Mouse (Mus musculus) forebrain, embryonic 16.5 days (tissue): Measurements from ENCODE around the gene Gm10320. TPM values are rescaled to one million over a fixed set of nuclear protein-coding genes. Genes with fewer than 3 reads are reported as not detected.

Experiments used
- ATAC-seq: fragments of 200-750 bp; cut with Nextera tagmentation; 2 replicates; pipeline ENCODE4 v1.8.0; 2017; ENCODE audit warnings: mild to moderate bottlenecking, moderate library complexity
- H3K27ac ChIP-seq: fragments of 300-500 bp; sonication (generic); 2 replicates; pipeline ENCODE4 v1.5.1; 2014; ENCODE audit warnings: low read length, control low read depth
- H3K27me3 ChIP-seq: fragments of 300-500 bp; sonication (generic); replicated peaks from 2 replicates; pipeline ENCODE4 v1.6.1; 2014; ENCODE audit warnings: low read length; ENCODE audit not compliant: control insufficient read depth, insufficient read depth
- H3K36me3 ChIP-seq: fragments of 300-500 bp; sonication (generic); 2 replicates; pipeline ENCODE4 v1.6.1; 2014; ENCODE audit not compliant: control insufficient read depth, insufficient read depth
- H3K4me1 ChIP-seq: fragments of 300-500 bp; sonication (generic); replicated peaks from 2 replicates; pipeline ENCODE4 v1.6.1; 2014; ENCODE audit warnings: low read length; ENCODE audit not compliant: control insufficient read depth, insufficient read depth
- H3K4me2 ChIP-seq: fragments of 300-500 bp; sonication (generic); 2 replicates; pipeline ENCODE4 v1.6.1; 2014; ENCODE audit warnings: mild to moderate bottlenecking, low read length, control low read depth
- H3K4me3 ChIP-seq: fragments of 300-500 bp; sonication (generic); replicated peaks from 2 replicates; pipeline ENCODE4 v1.5.1; 2014; ENCODE audit warnings: mild to moderate bottlenecking, low read length, control low read depth
- H3K9ac ChIP-seq: fragments of 300-500 bp; sonication (generic); replicated peaks from 2 replicates; pipeline ENCODE4 v1.6.1; 2014; ENCODE audit warnings: low read depth, low read length, control low read depth
- H3K9me3 ChIP-seq: fragments of 300-500 bp; sonication (generic); 2 replicates; pipeline ENCODE4 v1.6.1; 2016; ENCODE audit warnings: low read length; ENCODE audit not compliant: control insufficient read depth
- WGBS: fragments of 180-500 bp; shearing (Covaris S2); extraction: QIAGEN DNeasy Blood & Tissue Kit; methylation state at CpG from one replicate; pipeline ENCODE4 v1.1.7; 2014; 5-methylcytosine and 5-hydroxymethylcytosine counted together
- polyA plus RNA-seq: library from polyadenylated mRNA; unstranded; fragments of >200 nt; fragmentation: Nextera tagmentation; extraction: Ambion mirVana; gene quantifications from 2 replicates; pipeline ENCODE4 v1.2.1, GENCODE M21; 2015

Gm10320 gene
- polyA plus RNA-seq, 1 experiment from 2014 or later = 1.3 TPM

DNA sequence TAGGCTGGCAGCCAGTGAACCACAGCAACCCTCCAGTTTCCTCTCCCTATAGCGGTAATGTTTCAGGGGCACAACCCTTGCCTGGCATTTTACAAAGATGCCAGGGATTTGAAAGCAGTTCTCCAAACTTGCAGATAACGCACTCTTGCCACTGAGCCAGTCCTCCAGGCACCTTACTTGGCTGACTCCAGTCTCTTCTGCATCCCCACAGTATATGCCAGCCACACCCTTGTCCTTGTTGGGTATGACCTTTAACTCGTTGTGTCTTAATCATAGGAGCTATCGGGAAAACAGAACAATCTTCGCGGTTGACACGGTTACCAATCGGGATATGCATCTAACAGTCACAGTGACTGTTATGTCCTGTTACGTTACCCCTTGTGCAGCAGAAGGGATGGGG lies 40.2 kb upstream of the Gm10320 start:
- Histone ChIP-seq H3K9ac (no peak overlapping the region), H3K4me2 (no peak overlapping the region), H3K9me3 (peaks cover 2% of the 10 kb centered on the region; the same call in 1 of the 2 replicates), H3K36me3 (no peaks in the 10 kb centered on the region), H3K27ac (no peak overlapping the region), H3K4me1 (peaks cover 15% of the 10 kb centered on the region), H3K27me3 (peaks cover 40% of the 10 kb centered on the region), H3K4me3 (no peak overlapping the region)
- WGBS = 93% methylated on average over 9 of the region's 9 CpGs
- no peak for ATAC-seq

DNA sequence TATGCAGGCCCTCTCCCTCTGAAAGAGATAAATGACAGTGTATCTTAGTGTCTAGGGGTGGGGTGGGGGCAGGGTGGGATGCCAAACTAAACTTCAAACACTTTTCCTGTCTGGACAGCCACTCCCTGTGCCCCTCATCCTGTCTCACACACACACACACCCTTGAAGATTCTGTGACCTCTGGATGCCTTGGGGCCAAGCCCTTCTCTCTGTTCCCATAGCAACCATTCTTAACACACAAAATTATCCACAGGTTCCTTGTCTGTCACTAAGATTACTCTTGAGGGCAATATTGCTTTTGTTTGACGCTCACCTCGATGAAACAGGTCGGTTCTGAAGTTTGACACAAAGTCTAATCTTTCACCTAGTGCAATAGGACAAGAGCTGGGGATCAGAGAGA lies 39.5 kb upstream of the Gm10320 start:
- no peak overlapping the region for H3K4me2 ChIP-seq
- H3K27ac ChIP-seq = no peak overlapping the region
- 66% methylated on average over 3 of the region's 3 CpGs for WGBS
- no peak overlapping the region for H3K4me3 ChIP-seq
- no peak for ATAC-seq
- peaks cover 15% of the 10 kb centered on the region for H3K4me1 ChIP-seq
- H3K27me3 ChIP-seq = peaks cover 43% of the 10 kb centered on the region
- H3K9ac ChIP-seq = no peak overlapping the region
- H3K36me3 ChIP-seq = no peaks in the 10 kb centered on the region
- peaks cover 2% of the 10 kb centered on the region; the same call in 1 of the 2 replicates for H3K9me3 ChIP-seq

- WGBS = 51% methylated on average over 6 of the region's 6 CpGs
- Histone ChIP-seq H3K9ac (no peak overlapping the region), H3K9me3 (peaks cover 6% of the 10 kb centered on the region; the same call in 1 of the 2 replicates), H3K27me3 (peaks cover 3% of the 10 kb centered on the region; the same call in 1 of the 2 replicates), H3K36me3 (no peaks in the 10 kb centered on the region), H3K4me1 (no peaks in the 10 kb centered on the region), H3K27ac (no peak overlapping the region), H3K4me2 (no peak overlapping the region), H3K4me3 (no peak overlapping the region)
- no peak for ATAC-seq
These were observed 32.0 kb upstream of the Gm10320 start for GRCm38 (mm10) chr13:98523719-98524316.

DNA sequence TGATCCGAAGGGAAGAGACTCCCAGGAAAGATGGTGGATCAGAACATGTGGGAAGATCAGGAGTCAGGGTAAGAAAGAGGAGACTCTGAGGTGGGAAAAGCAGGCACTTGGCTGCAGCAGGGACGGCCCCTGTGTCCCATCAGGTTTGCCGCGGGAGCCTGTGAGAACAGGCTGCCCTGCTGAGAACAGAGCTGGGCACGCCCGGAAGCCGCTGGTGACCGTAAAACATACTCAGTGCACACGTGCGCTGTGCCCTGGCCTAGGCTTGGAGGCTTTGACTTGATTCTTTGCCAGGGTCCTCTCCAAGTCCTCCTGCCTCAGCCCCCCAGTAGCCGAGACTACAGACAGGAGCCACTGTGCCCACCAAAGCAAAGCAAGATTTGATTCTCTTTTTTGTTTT lies 26.5 kb upstream of the Gm10320 start:
- ATAC-seq = no peak
- WGBS = 29% methylated on average over 11 of the region's 11 CpGs

GRCm38 (mm10) chr13:98517666-98518065 lies 25.9 kb upstream of the Gm10320 start:
- peaks cover 4% of the 10 kb centered on the region; the same call in 1 of the 2 replicates for H3K27me3 ChIP-seq
- H3K4me3 ChIP-seq = no peak overlapping the region
- no peaks in the 10 kb centered on the region for H3K36me3 ChIP-seq
- H3K9me3 ChIP-seq = peaks cover 6% of the 10 kb centered on the region; the same call in 1 of the 2 replicates
- 69% methylated on average over 5 of the region's 5 CpGs for WGBS
- ATAC-seq = no peak
- no peak overlapping the region for H3K27ac ChIP-seq
- no peak overlapping the region for H3K4me2 ChIP-seq
- 0 out of 2 replicates have a peak, but pooled peaks cover 2% of the 10 kb centered on the region for H3K4me1 ChIP-seq
- no peak overlapping the region for H3K9ac ChIP-seq

More for the DNA sequence above, 26.5 kb upstream of the Gm10320 start:
- no peak overlapping the region for H3K9ac ChIP-seq
- peaks cover 4% of the 10 kb centered on the region; the same call in 1 of the 2 replicates for H3K27me3 ChIP-seq
- no peaks in the 10 kb centered on the region for H3K36me3 ChIP-seq
- no peak overlapping the region for H3K4me2 ChIP-seq
- no peak overlapping the region for H3K4me3 ChIP-seq
- no peak overlapping the region for H3K27ac ChIP-seq
- 0 out of 2 replicates have a peak, but pooled peaks cover 2% of the 10 kb centered on the region for H3K4me1 ChIP-seq
- peaks cover 6% of the 10 kb centered on the region; the same call in 1 of the 2 replicates for H3K9me3 ChIP-seq

GRCm38 (mm10) chr13:98516985-98517384 lies 25.2 kb upstream of the Gm10320 start:
- ATAC-seq = no peak
- no peak overlapping the region for H3K9ac ChIP-seq
- 73% methylated on average over 4 of the region's 4 CpGs for WGBS
- peaks cover 4% of the 10 kb centered on the region; the same call in 1 of the 2 replicates for H3K27me3 ChIP-seq
- H3K27ac ChIP-seq = no peak overlapping the region
- 0 out of 2 replicates have a peak, but pooled peaks cover 2% of the 10 kb centered on the region for H3K4me1 ChIP-seq
- H3K36me3 ChIP-seq = no peaks in the 10 kb centered on the region
- no peak overlapping the region for H3K4me3 ChIP-seq
- no peak overlapping the region for H3K4me2 ChIP-seq
- peaks cover 3% of the 10 kb centered on the region; the same call in 1 of the 2 replicates for H3K9me3 ChIP-seq

DNA sequence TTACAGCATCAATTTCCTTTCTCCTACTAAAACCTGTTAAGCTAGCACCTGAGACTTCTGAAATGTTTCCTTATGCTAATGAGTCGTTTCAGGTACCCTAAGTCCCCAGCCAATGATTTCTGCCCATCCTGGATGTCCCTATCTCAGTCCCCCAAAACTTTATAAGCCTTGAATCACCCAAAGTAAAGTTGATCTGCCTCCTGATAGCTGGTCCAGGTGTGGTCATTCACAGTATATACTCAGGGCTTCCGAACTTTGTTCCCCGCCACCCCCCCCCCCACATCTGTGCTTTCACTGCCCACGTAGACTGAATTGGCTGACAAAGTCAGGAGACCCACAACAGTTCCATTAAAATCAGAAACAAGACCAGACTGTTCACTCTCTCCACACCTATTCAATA lies 20.3 kb upstream of the Gm10320 start:
- no peak overlapping the region for H3K9ac ChIP-seq
- no peaks in the 10 kb centered on the region for H3K36me3 ChIP-seq
- no peak overlapping the region for H3K4me2 ChIP-seq
- no peak overlapping the region for H3K4me3 ChIP-seq
- H3K4me1 ChIP-seq = 0 out of 2 replicates have a peak, but pooled peaks cover 2% of the 10 kb centered on the region
- no peak overlapping the region for H3K27ac ChIP-seq
- H3K27me3 ChIP-seq = peaks cover 25% of the 10 kb centered on the region
- 74% methylated on average over 4 of the region's 4 CpGs for WGBS
- H3K9me3 ChIP-seq = no peaks in the 10 kb centered on the region
- ATAC-seq = no peak

DNA sequence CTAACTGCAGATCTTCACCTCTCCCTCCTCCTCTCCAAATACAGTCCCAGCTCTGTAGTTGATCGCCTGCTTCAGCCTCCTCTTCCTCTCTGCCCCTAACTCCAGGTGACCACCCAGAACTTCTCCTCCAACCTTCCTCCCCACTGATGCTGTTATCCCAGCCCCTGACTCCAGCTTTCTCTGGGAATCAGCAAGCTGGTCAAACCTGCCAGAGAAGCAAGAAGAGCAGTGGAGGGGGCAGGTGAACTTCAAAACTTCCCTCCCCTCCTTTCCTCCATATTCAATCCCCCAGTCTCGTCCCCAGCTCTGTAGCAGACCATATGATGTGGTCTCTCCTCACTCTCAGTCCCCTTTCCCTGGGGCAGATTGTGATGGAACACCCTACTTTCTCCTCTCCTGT lies 15.9 kb upstream of the Gm10320 start:
- WGBS = 66% methylated on average over 2 of the region's 2 CpGs
- peaks cover 48% of the 10 kb centered on the region for H3K27me3 ChIP-seq
- ATAC-seq = no peak

DNA sequence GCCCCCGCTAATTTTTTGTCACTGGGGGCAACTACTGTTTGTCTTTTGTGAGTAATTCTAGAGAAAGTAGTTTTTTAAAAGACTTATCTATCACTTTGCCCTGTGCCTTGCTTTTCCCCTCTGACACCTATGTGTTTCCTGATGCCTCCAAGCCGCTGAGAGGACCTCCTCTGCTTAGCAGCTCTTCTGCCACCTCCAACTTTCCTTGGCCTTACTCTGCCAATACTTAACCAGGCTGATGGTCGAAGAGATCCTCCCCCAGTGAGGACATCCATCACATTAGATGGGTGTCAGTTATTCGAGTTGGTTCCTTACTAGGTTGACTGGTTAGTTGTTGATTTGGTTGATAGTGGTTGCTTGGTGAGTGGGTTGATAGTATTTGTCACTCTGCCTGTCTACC lies 14.7 kb upstream of the Gm10320 start:
- Histone ChIP-seq H3K9ac (no peak overlapping the region), H3K36me3 (no peaks in the 10 kb centered on the region), H3K4me1 (peaks cover 10% of the 10 kb centered on the region), H3K4me3 (no peak overlapping the region), H3K27me3 (peaks cover 58% of the 10 kb centered on the region), H3K4me2 (no peak overlapping the region), H3K27ac (no peak overlapping the region), H3K9me3 (no peaks in the 10 kb centered on the region)
- ATAC-seq = no peak
- WGBS = 29% methylated on average over 4 of the region's 4 CpGs

More for the DNA sequence above, 15.9 kb upstream of the Gm10320 start:
- Histone ChIP-seq H3K27ac (no peak overlapping the region), H3K4me3 (no peak overlapping the region), H3K36me3 (no peaks in the 10 kb centered on the region), H3K9me3 (no peaks in the 10 kb centered on the region), H3K4me1 (peaks cover 10% of the 10 kb centered on the region), H3K4me2 (no peak overlapping the region), H3K9ac (no peak overlapping the region)
